Mouse (Mus musculus) right cerebral cortex, adult 18-20 months (tissue): ENCODE measurements around the gene Snapc2.
A peak's percentile ranks its signal among the peaks of the same experiment; 100 is the strongest.

Experiments
- DNase-seq: peaks from one replicate; pipeline ENCODE4 v3.0.0; 2022; ENCODE audit warnings: mixed read lengths

Snapc2 gene

GRCm38 (mm10) chr8:4252934-4253841 lies at the start of gene Snapc2:
Gene Snapc2, plus strand, starts transcription at chr8:4253080.
- DNase-seq, result peak; percentile 96

GRCm38 (mm10) chr8:4205246-4206123 lies 47.4 kb upstream of the Snapc2 start:
- DNase-seq, result no peak

- peak; percentile 43 for DNase-seq
These were observed 46.5 kb upstream of the Snapc2 start for GRCm38 (mm10) chr8:4206182-4207015.

GRCm38 (mm10) chr8:4207016-4207350 lies 45.9 kb upstream of the Snapc2 start:
- DNase-seq, result no peak

GRCm38 (mm10) chr8:4211097-4211496 lies 41.8 kb upstream of the Snapc2 start:
- DNase-seq, result no peak

- no peak for DNase-seq
These were observed 40.1 kb upstream of the Snapc2 start for GRCm38 (mm10) chr8:4212809-4213209.

- DNase-seq, result no peak
These were observed 39.5 kb upstream of the Snapc2 start for GRCm38 (mm10) chr8:4213210-4214005.

- DNase-seq, result peak; percentile 20
These were observed 38.6 kb upstream of the Snapc2 start for GRCm38 (mm10) chr8:4214006-4214980.

- DNase-seq, result no peak
These were observed 36.6 kb upstream of the Snapc2 start for GRCm38 (mm10) chr8:4216296-4216695.

- peak; percentile 47 for DNase-seq
These were observed 35.9 kb upstream of the Snapc2 start, which contains the start of gene Prr36 for GRCm38 (mm10) chr8:4216791-4217621. Gene Prr36, minus strand, starts transcription at chr8:4217459.

- DNase-seq, result peak; percentile 48
These were observed 33.3 kb upstream of the Snapc2 start for GRCm38 (mm10) chr8:4219617-4220016.

- no peak for DNase-seq
These were observed 30.8 kb upstream of the Snapc2 start for GRCm38 (mm10) chr8:4222059-4222458.

- DNase-seq, result no peak
These were observed 26.6 kb upstream of the Snapc2 start for GRCm38 (mm10) chr8:4226323-4226722.

GRCm38 (mm10) chr8:4226739-4227347 lies 26.0 kb upstream of the Snapc2 start, which contains the start of gene Lrrc8e:
Gene Lrrc8e, plus strand, starts transcription at chr8:4226827.
- no peak for DNase-seq

- DNase-seq, result no peak
These were observed 25.0 kb upstream of the Snapc2 start for GRCm38 (mm10) chr8:4227919-4228318.

GRCm38 (mm10) chr8:4229784-4230183 lies 23.1 kb upstream of the Snapc2 start:
- no peak for DNase-seq

GRCm38 (mm10) chr8:4230612-4231351 lies 22.1 kb upstream of the Snapc2 start:
- no peak for DNase-seq

GRCm38 (mm10) chr8:4237814-4238433 lies 15.0 kb upstream of the Snapc2 start:
- no peak for DNase-seq
